8 mouse cellular contexts compared by ENCODE assay signal in genomic region chr13:97824071-97824716, GRCm38 (mm10).
DNase-seq lines count a peak whose midpoint lies in the region; ATAC-seq lines count a peak whose summit lies in the region.

No protein-coding gene starts in this region.

- H3K27me3 ChIP-seq in heart, embryonic 14.5 days (ENCODE audit: control insufficient read depth, insufficient read depth, low read length): no peaks in the 10 kb centered on the region
- no peaks in the 10 kb centered on the region for H3K27me3 ChIP-seq in neural tube, embryonic 11.5 days (ENCODE audit: control insufficient read depth, insufficient read depth, low read length)

- DNase-seq in layer of hippocampus, adult 11-12 months (ENCODE audit: low spot score): peak; percentile 65
- DNase-seq in layer of hippocampus, adult 9-10 months (ENCODE audit: low spot score): no peak
- DNase-seq in embryo, embryonic 11 days: peak; percentile 66
- peak; percentile 35 to 46 for DNase-seq in left cerebral cortex, postnatal 10 days (ENCODE audit: extremely low spot score in 1 of 2, low spot score in 2 of 2)
- DNase-seq in neural tube, embryonic 11.5 days (ENCODE audit: low spot score): peak; percentile 70
- peak; percentile 67 for DNase-seq in thymus, postnatal 4 days
- DNase-seq in adrenal gland, adult 2 months: no peak

- H3K9ac ChIP-seq in heart, embryonic 14.5 days (ENCODE audit: low read length): no peak overlapping the region
- peak overlapping the region; percentile 37 for H3K9ac ChIP-seq in neural tube, embryonic 11.5 days (ENCODE audit: low read length)

- no peak overlapping the region for H3K4me3 ChIP-seq in heart, embryonic 14.5 days (ENCODE audit: control insufficient read depth in 1 of 2, insufficient read depth in 1 of 2, low read depth in 1 of 2, low read length in 2 of 2)
- H3K4me3 ChIP-seq in neural tube, embryonic 11.5 days (ENCODE audit: low read depth, low read length): no peak overlapping the region

- intact Hi-C loops in left cerebral cortex, postnatal 10 days (cut with DNase I): no loop called here

- H3K4me2 ChIP-seq in heart, embryonic 14.5 days (ENCODE audit: low read length): peak overlapping the region; percentile 56
- H3K4me2 ChIP-seq in neural tube, embryonic 11.5 days (ENCODE audit: low read depth): peak overlapping the region; percentile 38

- WGBS in heart, embryonic 14.5 days: 58% methylated on average over 20 of the region's 20 CpGs
- 36% methylated on average over 20 of the region's 20 CpGs for WGBS in neural tube, embryonic 11.5 days

- H3K36me3 ChIP-seq in heart, embryonic 14.5 days (ENCODE audit: control insufficient read depth, insufficient read depth, low read length): no peaks in the 10 kb centered on the region
- no peaks in the 10 kb centered on the region for H3K36me3 ChIP-seq in neural tube, embryonic 11.5 days (ENCODE audit: control insufficient read depth, insufficient read depth, low read length)

- ATAC-seq in heart, embryonic 14.5 days (ENCODE audit: insufficient number of reproducible peaks, insufficient read depth, low FRiP score, low read depth): no peak
- peak; percentile 86 for ATAC-seq in neural tube, embryonic 11.5 days (ENCODE audit: insufficient read depth, low FRiP score, low TSS enrichment)

- no peaks in the 10 kb centered on the region for H3K9me3 ChIP-seq in heart, embryonic 14.5 days (ENCODE audit: control insufficient read depth, low read length)
- H3K9me3 ChIP-seq in neural tube, embryonic 11.5 days (ENCODE audit: control insufficient read depth, low read length): no peaks in the 10 kb centered on the region

- H3K4me1 ChIP-seq in heart, embryonic 14.5 days (ENCODE audit: control insufficient read depth in 2 of 2, insufficient read depth in 2 of 2, low read length in 2 of 2): peaks cover 0 to 3% of the 10 kb centered on the region in 2 experiments; a peak in 1 of 4 replicates
- peaks cover 17% of the 10 kb centered on the region for H3K4me1 ChIP-seq in neural tube, embryonic 11.5 days (ENCODE audit: control insufficient read depth, insufficient read depth, low read length)

- H3K27ac ChIP-seq in heart, embryonic 14.5 days (replicated peaks in 1 of 2; ENCODE audit: control insufficient read depth in 1 of 2, insufficient read depth in 1 of 2, low read depth in 2 of 2, low read length in 2 of 2): no peak overlapping the region
- H3K27ac ChIP-seq in neural tube, embryonic 11.5 days (ENCODE audit: low read depth, low read length): peak overlapping the region; percentile 39

Comparison
In these comparisons a context has a peak if more than half of its experiments do, and no peak if none do; other contexts are left out.
1. DNase-seq: peak in layer of hippocampus, adult 11-12 months (single experiment), embryo, embryonic 11 days (single experiment), left cerebral cortex, postnatal 10 days (2 of 2), neural tube, embryonic 11.5 days (single experiment) and thymus, postnatal 4 days (single experiment); none in layer of hippocampus, adult 9-10 months (single experiment) and adrenal gland, adult 2 months (single experiment).